Mouse (Mus musculus) hindbrain, embryonic 12.5 days (tissue): ENCODE results near the gene Gjd3. TPM values are rescaled to one million over a fixed set of nuclear protein-coding genes. Genes with fewer than 3 reads are reported as not detected.

Source experiments
- ATAC-seq: fragments of 200-750 bp; cut with Nextera tagmentation; 2 replicates; pipeline ENCODE4 v1.8.0; 2017; ENCODE audit warnings: moderate TSS enrichment; ENCODE audit not compliant: low FRiP score
- H3K27ac ChIP-seq: fragments of 300-500 bp; sonication (generic); 2 replicates; pipeline ENCODE4 v1.5.1; 2016; ENCODE audit warnings: mild to moderate bottlenecking
- H3K27me3 ChIP-seq: fragments of 300-500 bp; sonication (generic); 2 replicates; pipeline ENCODE4 v1.6.1; 2016; ENCODE audit warnings: mild to moderate bottlenecking
- H3K36me3 ChIP-seq: fragments of 300-500 bp; sonication (generic); 2 replicates; pipeline ENCODE4 v1.6.1; 2016; ENCODE audit warnings: mild to moderate bottlenecking
- H3K4me1 ChIP-seq: fragments of 300-500 bp; sonication (generic); 2 replicates; pipeline ENCODE4 v1.6.1; 2016
- H3K4me2 ChIP-seq: fragments of 300-500 bp; sonication (generic); replicated peaks from 2 replicates; pipeline ENCODE4 v1.6.1; 2016; ENCODE audit warnings: mild to moderate bottlenecking
- H3K4me3 ChIP-seq: fragments of 300-500 bp; sonication (generic); 2 replicates; pipeline ENCODE4 v1.5.1; 2016; ENCODE audit warnings: mild to moderate bottlenecking
- H3K9ac ChIP-seq: fragments of 300-500 bp; sonication (generic); 2 replicates; pipeline ENCODE4 v1.6.1; 2016; ENCODE audit warnings: mild to moderate bottlenecking, moderate library complexity
- H3K9me3 ChIP-seq: fragments of 300-500 bp; sonication (generic); replicated peaks from 2 replicates; pipeline ENCODE4 v1.6.1; 2016; ENCODE audit warnings: mild to moderate bottlenecking
- WGBS: fragments of 180-500 bp; shearing (Covaris S2); methylation state at CpG from one replicate; pipeline ENCODE4 v1.1.7; 2016; 5-methylcytosine and 5-hydroxymethylcytosine counted together
- polyA plus RNA-seq: library from polyadenylated mRNA; unstranded; fragments of >200 nt; fragmentation: Nextera tagmentation; extraction: Ambion mirVana; gene quantifications from 2 replicates; pipeline ENCODE4 v1.2.1, GENCODE M21; 2016

The Gjd3 gene
- polyA plus RNA-seq, 1 experiment from 2014 or later = 0.88 TPM

GRCm38 (mm10) chr11:98966499-98967141 is 16.2 kb downstream of the Gjd3 start:
- 27% methylated on average over 6 of the region's 9 CpGs for WGBS
- peak overlapping the region; percentile 76 for H3K4me3 ChIP-seq
- ATAC-seq = no peak
- no peaks in the 10 kb centered on the region; the same call in 1 of the 2 replicates for H3K27me3 ChIP-seq
- H3K36me3 ChIP-seq = peaks cover 21% of the 10 kb centered on the region; the same call in 1 of the 2 replicates
- peak overlapping the region; percentile 99 for H3K27ac ChIP-seq
- no peaks in the 10 kb centered on the region for H3K9me3 ChIP-seq
- peak overlapping the region; percentile 97 for H3K4me2 ChIP-seq
- peaks cover 100% of the 10 kb centered on the region for H3K4me1 ChIP-seq
- H3K9ac ChIP-seq = peak overlapping the region; percentile 86

- no peaks in the 10 kb centered on the region; the same call in 1 of the 2 replicates for H3K27me3 ChIP-seq
- 4% methylated on average over 9 of the region's 11 CpGs for WGBS
- H3K4me2 ChIP-seq = peak overlapping the region; percentile 97
- no peak for ATAC-seq
- H3K4me1 ChIP-seq = peaks cover 99% of the 10 kb centered on the region
- H3K4me3 ChIP-seq = peak overlapping the region; percentile 76
- H3K27ac ChIP-seq = peak overlapping the region; percentile 99
- H3K36me3 ChIP-seq = peaks cover 14% of the 10 kb centered on the region; the same call in 1 of the 2 replicates
- no peaks in the 10 kb centered on the region for H3K9me3 ChIP-seq
- H3K9ac ChIP-seq = peak overlapping the region; percentile 86
These were observed 17.3 kb downstream of the Gjd3 start for GRCm38 (mm10) chr11:98965416-98966077.

GRCm38 (mm10) chr11:98964616-98965415 is 18.0 kb downstream of the Gjd3 start:
- WGBS = 10% methylated on average over 15 of the region's 15 CpGs
- Histone ChIP-seq H3K4me2 (peak overlapping the region; percentile 97), H3K4me1 (peaks cover 97% of the 10 kb centered on the region)

GRCm38 (mm10) chr11:98964201-98964615 is 18.6 kb downstream of the Gjd3 start:
- peak overlapping the region; percentile 99 for H3K27ac ChIP-seq
- no peak for ATAC-seq
- no peaks in the 10 kb centered on the region; the same call in 1 of the 2 replicates for H3K27me3 ChIP-seq
- H3K36me3 ChIP-seq = peaks cover 9% of the 10 kb centered on the region; the same call in 1 of the 2 replicates
- no peaks in the 10 kb centered on the region for H3K9me3 ChIP-seq
- peak overlapping the region; percentile 76 for H3K4me3 ChIP-seq
- H3K9ac ChIP-seq = peak overlapping the region; percentile 86
- peak overlapping the region; percentile 97 for H3K4me2 ChIP-seq
- WGBS = 14% methylated on average over 6 of the region's 6 CpGs
- H3K4me1 ChIP-seq = peaks cover 97% of the 10 kb centered on the region

More at GRCm38 (mm10) chr11:98964616-98965415, 18.0 kb downstream of the Gjd3 start:
- H3K27ac ChIP-seq = peak overlapping the region; percentile 99
- peaks cover 9% of the 10 kb centered on the region; the same call in 1 of the 2 replicates for H3K36me3 ChIP-seq
- H3K9me3 ChIP-seq = no peaks in the 10 kb centered on the region
- H3K4me3 ChIP-seq = peak overlapping the region; percentile 76
- no peak for ATAC-seq
- peak overlapping the region; percentile 86 for H3K9ac ChIP-seq
- H3K27me3 ChIP-seq = no peaks in the 10 kb centered on the region; the same call in 1 of the 2 replicates

- Histone ChIP-seq H3K4me3 (peak overlapping the region; percentile 76), H3K9me3 (no peaks in the 10 kb centered on the region), H3K27ac (peak overlapping the region; percentile 99), H3K27me3 (no peaks in the 10 kb centered on the region; the same call in 1 of the 2 replicates), H3K4me2 (peak overlapping the region; percentile 97), H3K4me1 (peaks cover 92% of the 10 kb centered on the region), H3K36me3 (peaks cover 9% of the 10 kb centered on the region; the same call in 1 of the 2 replicates), H3K9ac (peak overlapping the region; percentile 86)
- under 1% methylated on average over 31 of the region's 32 CpGs for WGBS
- ATAC-seq = peak; percentile 44
These were observed 19.4 kb downstream of the Gjd3 start for GRCm38 (mm10) chr11:98963191-98964021.

GRCm38 (mm10) chr11:98962421-98963095 is 20.3 kb downstream of the Gjd3 start:
- ATAC-seq = no peak
- peak overlapping the region; percentile 99 for H3K27ac ChIP-seq
- no peaks in the 10 kb centered on the region; the same call in 1 of the 2 replicates for H3K27me3 ChIP-seq
- WGBS = 3% methylated on average over 12 of the region's 12 CpGs
- H3K36me3 ChIP-seq = 0 out of 2 replicates have a peak, but pooled peaks cover 3% of the 10 kb centered on the region
- H3K4me1 ChIP-seq = peaks cover 84% of the 10 kb centered on the region
- H3K4me2 ChIP-seq = peak overlapping the region; percentile 97
- H3K9me3 ChIP-seq = no peaks in the 10 kb centered on the region
- H3K9ac ChIP-seq = peak overlapping the region; percentile 86
- H3K4me3 ChIP-seq = peak overlapping the region; percentile 76

GRCm38 (mm10) chr11:98961766-98962165 is 21.1 kb downstream of the Gjd3 start:
- peak overlapping the region; percentile 99 for H3K27ac ChIP-seq
- H3K9ac ChIP-seq = peak overlapping the region; percentile 86
- peak overlapping the region; percentile 97 for H3K4me2 ChIP-seq
- H3K9me3 ChIP-seq = no peaks in the 10 kb centered on the region
- WGBS = 7% methylated on average over 8 of the region's 8 CpGs
- H3K4me3 ChIP-seq = peak overlapping the region; percentile 76
- no peaks in the 10 kb centered on the region; the same call in 1 of the 2 replicates for H3K27me3 ChIP-seq
- 0 out of 2 replicates have a peak, but pooled peaks cover 2% of the 10 kb centered on the region for H3K36me3 ChIP-seq
- ATAC-seq = no peak
- H3K4me1 ChIP-seq = peaks cover 76% of the 10 kb centered on the region

GRCm38 (mm10) chr11:98961051-98961592 is 21.7 kb downstream of the Gjd3 start:
- Histone ChIP-seq H3K4me3 (peak overlapping the region; percentile 76), H3K27me3 (no peaks in the 10 kb centered on the region; the same call in 1 of the 2 replicates), H3K4me2 (peak overlapping the region; percentile 97), H3K9ac (peak overlapping the region; percentile 86), H3K36me3 (no peaks in the 10 kb centered on the region), H3K9me3 (no peaks in the 10 kb centered on the region), H3K27ac (peak overlapping the region; percentile 99), H3K4me1 (peaks cover 73% of the 10 kb centered on the region)
- 4% methylated on average over 18 of the region's 18 CpGs for WGBS
- no peak for ATAC-seq

GRCm38 (mm10) chr11:98960313-98960906 is 22.4 kb downstream of the Gjd3 start:
- Histone ChIP-seq H3K9me3 (no peaks in the 10 kb centered on the region), H3K9ac (peak overlapping the region; percentile 86), H3K27me3 (no peaks in the 10 kb centered on the region; the same call in 1 of the 2 replicates), H3K4me3 (peak overlapping the region; percentile 76), H3K36me3 (no peaks in the 10 kb centered on the region), H3K4me1 (peaks cover 73% of the 10 kb centered on the region), H3K4me2 (peak overlapping the region; percentile 97), H3K27ac (peak overlapping the region; percentile 99)
- under 1% methylated on average over 51 of the region's 53 CpGs for WGBS
- ATAC-seq = peak; percentile 23
